Mouse (Mus musculus) embryonic facial prominence, embryonic 12.5 days (tissue): ENCODE measurements around the gene Lipc. TPM values are rescaled to one million over a fixed set of nuclear protein-coding genes. Genes with fewer than 3 reads are reported as not detected.

Source experiments
- microRNA-seq: library from miRNA; unstranded; fragments of <30 nt; microRNA quantifications from one replicate; pipeline ENCODE4, GENCODE M21; 2017
- polyA plus RNA-seq: library from polyadenylated mRNA; unstranded; fragments of >200 nt; fragmentation: Nextera tagmentation; extraction: Ambion mirVana; gene quantifications from 2 replicates; pipeline ENCODE4 v1.2.1, GENCODE M21; 2016

Lipc gene
- polyA plus RNA-seq, 1 experiment from 2014 or later = not detected

Small RNA genes lying within 50 kb of the gene (microRNA-seq; reads per million reads assigned to microRNA genes)
- not detected for gene Gm25149

Other genes starting within 250 kb of the Lipc start
- not detected in 2 replicates for gene Aqp9, start 216.5 kb upstream of the Lipc start, polyA plus RNA-seq